Mouse (Mus musculus): ENCODE results near the gene Qtrt1. TPM values are rescaled to one million over a fixed set of nuclear protein-coding genes. Genes with fewer than 3 reads are reported as not detected.
"Not testable (repeated sequence)": the region's sequence is repeated elsewhere in the genome, so short reads cannot be mapped to it uniquely, and the experiment has no call there.

The Qtrt1 gene
- polyA plus RNA-seq, 1 experiment, result 37.5 TPM

DNA sequence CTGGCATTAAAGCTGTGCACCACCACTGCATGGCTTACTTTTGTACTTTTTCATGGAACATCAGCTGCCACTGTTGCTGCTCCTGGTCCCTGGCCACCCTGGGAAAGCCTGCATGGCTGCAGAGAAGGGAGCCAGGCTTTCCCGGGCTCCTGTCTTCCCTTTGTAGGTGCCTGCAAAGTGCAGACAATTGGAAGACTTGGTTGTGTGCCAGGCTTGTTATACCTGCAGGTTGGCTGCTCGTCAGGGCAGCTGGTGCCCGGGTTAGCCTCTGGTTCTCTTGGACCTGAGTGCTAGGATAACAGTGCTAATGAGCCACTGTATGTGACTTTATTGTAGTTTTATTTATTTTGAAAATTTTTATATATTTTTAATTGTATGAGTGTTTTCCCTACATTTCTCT is 47.2 kb downstream of the Qtrt1 start:
- Histone ChIP-seq H3K27me3 (ENCODE audit: control insufficient read depth, insufficient read depth, low read length) (no peaks in the 10 kb centered on the region), H3K4me1 (ENCODE audit: control insufficient read depth, insufficient read depth, low read length) (peaks cover 22% of the 10 kb centered on the region), H3K4me3 (replicated peaks; ENCODE audit: insufficient read depth, low read depth, low read length) (no peak overlapping the region), H3K27ac (ENCODE audit: insufficient read depth, low read length) (no peak overlapping the region)
- WGBS, result 8% methylated on average over 3 of the region's 3 CpGs
- peak; percentile 41 to 62 for DNase-seq
- TF ChIP-seq POLR2A (IDR thresholded peaks at IDR 0.05; ENCODE audit: borderline replicate concordance, insufficient read depth, low read length), result no peak

DNA sequence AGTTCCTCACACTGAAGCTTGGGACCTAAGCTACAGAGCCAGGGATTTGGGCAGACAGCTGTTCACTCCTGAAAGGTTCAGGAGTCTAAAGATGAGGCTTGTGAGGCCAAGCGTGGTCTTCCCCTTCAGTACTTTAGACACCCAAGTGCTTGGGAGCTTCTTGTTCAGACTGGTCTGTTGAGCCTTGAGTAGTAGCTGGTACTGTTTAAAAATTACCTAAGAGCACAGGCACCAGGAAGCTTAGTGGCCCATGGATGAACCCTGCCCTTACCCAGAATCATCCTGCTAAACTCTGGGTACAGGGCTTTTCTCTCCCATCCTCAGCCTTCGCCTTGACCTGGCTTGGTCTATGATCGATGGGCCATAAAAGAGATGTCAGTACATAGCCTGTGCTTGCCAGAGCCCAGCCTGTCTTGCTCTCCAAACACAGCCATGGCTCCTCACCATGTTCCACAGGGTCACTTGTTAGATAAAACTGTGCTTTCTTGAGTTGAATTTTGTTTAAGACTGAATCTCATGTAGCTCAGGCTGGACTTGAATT is 48.8 kb downstream of the Qtrt1 start:
- Histone ChIP-seq H3K4me1 (ENCODE audit: control insufficient read depth, insufficient read depth, low read length) (peaks cover 23% of the 10 kb centered on the region), H3K27ac (ENCODE audit: insufficient read depth, low read length) (no peak overlapping the region), H3K27me3 (ENCODE audit: control insufficient read depth, insufficient read depth, low read length) (no peaks in the 10 kb centered on the region), H3K4me3 (replicated peaks; ENCODE audit: insufficient read depth, low read depth, low read length) (no peak overlapping the region)
- WGBS, result 88% methylated on average over 3 of the region's 3 CpGs
- no peak for TF ChIP-seq POLR2A (IDR thresholded peaks at IDR 0.05; ENCODE audit: borderline replicate concordance, insufficient read depth, low read length)
- no peak for TF ChIP-seq CTCF (IDR thresholded peaks at IDR 0.05; ENCODE audit: borderline replicate concordance, insufficient read depth, low read depth, low read length)
- no peak for DNase-seq

DNA sequence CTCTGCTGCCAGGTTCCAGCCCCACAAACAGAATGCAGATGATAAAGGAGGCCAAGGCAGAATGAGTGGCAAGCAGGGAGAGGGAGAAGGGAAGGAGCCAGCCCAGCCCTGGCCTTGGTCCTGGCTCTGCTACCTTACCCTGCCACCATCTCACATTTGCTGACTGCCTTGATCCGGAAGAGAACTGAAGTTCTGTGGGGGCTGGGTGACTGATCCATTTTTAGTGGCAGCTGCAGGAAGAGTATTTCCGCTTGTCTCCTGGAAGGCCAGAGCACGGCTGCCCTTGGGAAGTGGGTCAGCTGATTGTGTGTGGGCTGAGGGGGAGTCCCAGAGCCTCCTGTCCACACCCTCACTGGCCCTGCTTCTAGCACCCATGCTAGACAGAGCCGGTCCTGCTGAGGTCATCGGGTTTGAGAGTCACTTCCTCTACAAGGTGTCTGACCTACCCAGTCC is 51.5 kb downstream of the Qtrt1 start:
- Histone ChIP-seq H3K27me3 (ENCODE audit: control insufficient read depth, insufficient read depth, low read length) (no peaks in the 10 kb centered on the region), H3K4me3 (replicated peaks; ENCODE audit: insufficient read depth, low read depth, low read length) (no peak overlapping the region), H3K27ac (ENCODE audit: insufficient read depth, low read length) (peak overlapping the region; percentile 67), H3K4me1 (ENCODE audit: control insufficient read depth, insufficient read depth, low read length) (peaks cover 21% of the 10 kb centered on the region)
- WGBS, result 18% methylated on average over 5 of the region's 5 CpGs
- TF ChIP-seq POLR2A (IDR thresholded peaks at IDR 0.05; ENCODE audit: borderline replicate concordance, insufficient read depth, low read length), result no peak
- TF ChIP-seq CTCF (IDR thresholded peaks at IDR 0.05; ENCODE audit: borderline replicate concordance, insufficient read depth, low read depth, low read length), result no peak
- peak; percentile 42 to 45 for DNase-seq

DNA sequence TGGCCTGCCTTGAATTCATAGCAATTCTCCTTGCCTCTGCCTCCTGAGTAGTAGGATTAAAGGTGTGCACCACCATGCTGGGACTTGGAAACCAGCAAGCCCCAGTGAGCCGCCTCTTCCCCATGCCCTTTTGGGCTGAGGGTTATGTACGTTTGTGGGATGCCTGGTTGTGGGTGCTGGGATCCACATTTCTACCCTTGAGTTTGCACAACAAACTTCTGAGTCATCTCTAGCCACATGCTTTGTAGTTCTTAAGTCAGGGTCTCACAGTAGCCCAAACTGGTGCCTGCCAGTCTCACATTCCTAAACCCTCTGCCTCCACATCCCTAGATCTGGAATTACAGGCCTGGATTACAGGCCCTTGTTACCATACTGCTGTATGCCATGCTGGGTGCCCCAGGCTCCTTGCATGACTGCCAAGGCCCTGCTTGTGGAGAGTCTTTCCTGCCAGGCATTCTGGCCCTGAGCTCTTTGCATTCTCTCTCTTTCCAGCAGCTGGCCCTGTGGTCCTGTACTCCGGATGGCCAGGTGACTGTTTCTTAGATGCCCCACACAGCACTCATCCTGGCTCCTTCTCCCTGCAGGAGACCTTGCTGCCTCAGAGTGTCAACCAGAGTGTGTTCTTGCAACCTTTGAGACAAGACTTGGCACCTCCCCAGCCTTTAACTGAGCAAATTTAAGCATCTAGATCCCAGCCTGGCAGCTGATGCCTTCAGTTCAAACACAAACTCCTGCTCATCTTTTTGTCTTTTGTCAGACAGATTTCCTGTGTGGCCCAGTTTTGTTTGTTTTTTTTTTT is 52.3 kb downstream of the Qtrt1 start:
- DNase-seq, result peak; percentile 66 to 78
- 23% methylated on average over 3 of the region's 3 CpGs for WGBS
- no peaks in the 10 kb centered on the region for H3K27me3 ChIP-seq (ENCODE audit: control insufficient read depth, insufficient read depth, low read length)
- H3K4me1 ChIP-seq (ENCODE audit: control insufficient read depth, insufficient read depth, low read length), result peaks cover 21% of the 10 kb centered on the region
- TF ChIP-seq CTCF (IDR thresholded peaks at IDR 0.05; ENCODE audit: borderline replicate concordance, insufficient read depth, low read depth, low read length) (no peak), POLR2A (IDR thresholded peaks at IDR 0.05; ENCODE audit: borderline replicate concordance, insufficient read depth, low read length) (no peak)
- no peak overlapping the region for H3K4me3 ChIP-seq (replicated peaks; ENCODE audit: insufficient read depth, low read depth, low read length)
- H3K27ac ChIP-seq (ENCODE audit: insufficient read depth, low read length), result peak overlapping the region; percentile 67

DNA sequence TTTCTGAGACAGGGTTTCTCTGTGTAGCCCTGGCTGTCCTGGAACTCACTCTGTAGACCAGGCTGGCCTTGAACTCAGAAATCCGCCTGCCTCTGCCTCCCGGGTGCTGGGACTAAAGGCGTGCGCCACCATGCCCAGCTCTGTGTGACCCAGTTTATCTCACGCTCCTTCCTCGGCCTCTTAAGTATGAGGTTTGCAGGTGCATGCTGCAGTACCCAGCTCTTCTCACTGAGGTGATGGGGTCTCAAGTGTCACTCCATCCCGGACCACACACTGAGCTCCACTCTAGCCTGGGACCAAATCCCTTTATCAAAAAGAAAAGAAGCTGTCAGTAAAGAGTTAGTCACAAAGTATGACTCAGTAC is 52.9 kb downstream of the Qtrt1 start:
- H3K4me1 ChIP-seq (ENCODE audit: control insufficient read depth, insufficient read depth, low read length), result peaks cover 21% of the 10 kb centered on the region
- H3K27me3 ChIP-seq (ENCODE audit: control insufficient read depth, insufficient read depth, low read length); H3K4me3 ChIP-seq (replicated peaks; ENCODE audit: insufficient read depth, low read depth, low read length); DNase-seq: not testable (repeated sequence)
- peak overlapping the region; percentile 13; the same call in 1 of the 2 replicates for H3K27ac ChIP-seq (ENCODE audit: insufficient read depth, low read length)
- 79% methylated on average over 7 of the region's 7 CpGs for WGBS

DNA sequence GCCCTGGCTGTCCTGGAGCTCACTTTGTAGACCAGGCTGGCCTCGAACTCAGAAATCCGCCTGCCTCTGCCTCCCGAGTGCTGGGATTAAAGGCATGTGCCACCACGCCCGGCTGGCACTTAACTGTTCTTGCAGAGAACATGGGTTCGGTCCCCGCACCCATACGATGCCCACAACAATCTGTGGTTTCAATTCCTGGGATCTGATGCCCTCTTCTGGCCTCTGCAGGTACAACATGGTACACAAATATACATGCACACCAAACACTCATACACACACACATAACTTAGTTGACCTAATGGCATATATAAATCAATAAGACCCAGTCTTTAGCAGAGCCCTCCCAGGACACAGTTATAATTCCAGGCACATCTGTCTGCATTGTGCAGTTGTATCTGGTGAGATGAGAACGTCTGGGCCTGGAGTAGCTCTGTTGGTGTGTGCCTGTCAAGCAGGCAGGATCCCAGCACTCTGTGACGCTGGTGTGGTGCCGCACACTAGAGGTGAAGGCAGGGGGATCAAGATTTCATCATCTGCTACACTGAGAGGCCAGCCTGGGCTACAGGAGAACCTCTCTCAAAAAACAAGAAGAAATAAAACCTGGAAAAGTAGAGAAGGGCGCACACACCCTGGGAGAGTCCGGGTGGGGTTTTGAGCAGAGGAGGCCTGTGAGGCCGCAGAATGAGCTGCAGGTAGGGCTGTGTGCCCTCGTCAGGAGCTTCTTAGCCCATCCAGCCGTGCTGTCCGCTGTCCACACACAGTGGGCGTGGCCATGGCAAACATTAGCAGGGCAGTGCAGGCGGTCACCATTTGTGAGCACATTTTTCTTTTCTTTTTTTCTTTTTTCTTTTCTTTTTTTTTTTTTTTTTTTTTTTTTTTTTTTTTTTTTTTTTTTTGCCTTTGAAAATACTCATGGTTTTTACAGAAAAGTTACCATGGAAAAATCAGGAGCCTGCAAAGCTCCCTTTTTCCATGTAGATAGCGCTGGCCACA is 57.7 kb downstream of the Qtrt1 start:
- H3K4me1 ChIP-seq (ENCODE audit: control insufficient read depth, insufficient read depth, low read length), result peaks cover 3% of the 10 kb centered on the region; the same call in 1 of the 2 replicates
- TF ChIP-seq CTCF (IDR thresholded peaks at IDR 0.05; ENCODE audit: borderline replicate concordance, insufficient read depth, low read depth, low read length), result peak; percentile 59; the same call in 1 of the 2 replicates
- TF ChIP-seq POLR2A (IDR thresholded peaks at IDR 0.05; ENCODE audit: borderline replicate concordance, insufficient read depth, low read length), result no peak
- peak; percentile 50 to 66 for DNase-seq
- 88% methylated on average over 20 of the region's 20 CpGs for WGBS
- H3K4me3 ChIP-seq (replicated peaks; ENCODE audit: insufficient read depth, low read depth, low read length), result no peak overlapping the region
- no peaks in the 10 kb centered on the region for H3K27me3 ChIP-seq (ENCODE audit: control insufficient read depth, insufficient read depth, low read length)
- no peak overlapping the region for H3K27ac ChIP-seq (ENCODE audit: insufficient read depth, low read length)

Other genes starting within 250 kb of the Qtrt1 start
- gene Pde4a, start 246.1 kb upstream of the Qtrt1 start, polyA plus RNA-seq (2012; rRNA removed), result 51.2 and 57.4 TPM in 2 replicates
- gene Keap1, start 172.5 kb upstream of the Qtrt1 start, polyA plus RNA-seq (2012; rRNA removed), result 60.5 and 63.1 TPM in 2 replicates
- gene S1pr5, start 163.4 kb upstream of the Qtrt1 start, polyA plus RNA-seq (2012; rRNA removed), result 40.8 and 44.6 TPM in 2 replicates
- 70.9 and 72.4 TPM in 2 replicates for gene Atg4d, start 146.5 kb upstream of the Qtrt1 start, polyA plus RNA-seq (2012; rRNA removed)
- 46.8 and 48.2 TPM in 2 replicates for gene Kri1, start 123.9 kb upstream of the Qtrt1 start, polyA plus RNA-seq (2012; rRNA removed)
- 76.6 and 88.6 TPM in 2 replicates for gene Cdkn2d, start 120.4 kb upstream of the Qtrt1 start, polyA plus RNA-seq (2012; rRNA removed)
- gene Ap1m2, start 99.5 kb upstream of the Qtrt1 start, polyA plus RNA-seq (2012; rRNA removed), result 1.6 and 1.8 TPM in 2 replicates
- gene Slc44a2, start 91.1 kb upstream of the Qtrt1 start, polyA plus RNA-seq (2012; rRNA removed), result 67.7 and 70.3 TPM in 2 replicates
- 81.0 and 81.1 TPM in 2 replicates for gene Ilf3, start 44.0 kb upstream of the Qtrt1 start, polyA plus RNA-seq (2012; rRNA removed)
- gene Dnm2, start 13.1 kb downstream of the Qtrt1 start, polyA plus RNA-seq (2012; rRNA removed), result 66.9 and 68.6 TPM in 2 replicates
- gene Tmed1, start 98.4 kb downstream of the Qtrt1 start, polyA plus RNA-seq (2012; rRNA removed), result 25.9 and 26.4 TPM in 2 replicates
- gene AB124611, start 114.3 kb downstream of the Qtrt1 start, polyA plus RNA-seq (2012; rRNA removed), result 0.28 and 0.29 TPM in 2 replicates
- gene Carm1, start 135.1 kb downstream of the Qtrt1 start, polyA plus RNA-seq (2012; rRNA removed), result 51.0 and 57.1 TPM in 2 replicates
- gene Timm29, start 180.9 kb downstream of the Qtrt1 start, polyA plus RNA-seq (2012; rRNA removed), result 53.1 and 53.4 TPM in 2 replicates
- gene Yipf2, start 181.0 kb downstream of the Qtrt1 start, polyA plus RNA-seq (2012; rRNA removed), result 30.9 and 31.3 TPM in 2 replicates
- gene Smarca4, start 204.3 kb downstream of the Qtrt1 start, polyA plus RNA-seq (2012; rRNA removed), result 88.8 and 96.7 TPM in 2 replicates